ENCODE assay signal across 8 mouse cellular contexts in the genomic region with DNA sequence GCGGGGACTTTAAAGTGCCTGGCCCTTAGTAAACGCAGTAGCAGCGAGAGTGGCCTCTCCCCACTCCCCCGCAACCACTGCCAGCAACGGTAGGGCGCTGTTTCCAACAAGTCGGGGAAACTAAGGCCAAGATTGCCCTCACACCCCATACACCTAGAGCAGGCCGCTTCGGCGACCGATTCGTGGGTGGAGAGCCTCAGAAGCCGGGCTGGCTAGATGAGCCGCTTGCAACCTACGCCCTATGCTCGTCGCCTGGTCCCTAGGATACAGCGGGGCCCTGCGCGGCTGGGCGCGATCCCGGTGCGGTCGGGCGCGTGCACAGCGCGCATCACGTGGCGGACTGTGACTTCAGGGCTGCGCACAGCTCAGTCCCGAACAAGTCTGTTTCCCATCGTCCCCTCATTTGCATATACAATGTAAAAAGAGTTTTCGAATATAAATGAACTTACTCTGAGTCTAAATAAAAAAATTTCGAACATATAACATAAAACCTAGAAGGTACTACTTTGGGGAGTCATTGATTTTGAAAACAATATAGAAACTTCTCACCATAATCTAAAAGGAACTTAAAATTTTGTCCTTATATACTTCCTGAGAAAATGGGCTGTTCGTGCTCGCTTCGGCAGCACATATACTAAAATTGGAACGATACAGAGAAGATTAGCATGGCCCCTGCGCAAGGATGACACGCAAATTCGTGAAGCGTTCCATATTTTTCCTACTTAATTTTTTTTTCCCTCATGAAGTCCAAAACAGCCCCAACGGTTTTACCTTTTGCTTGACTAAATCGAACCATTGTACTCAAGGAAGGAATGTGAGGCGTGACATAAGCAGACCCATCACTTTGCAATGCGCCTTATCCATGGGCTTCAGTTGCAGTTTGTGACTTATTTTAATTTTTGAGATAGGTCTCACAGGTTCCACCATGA. TPM values are rescaled to one million over a fixed set of nuclear protein-coding genes. Genes with fewer than 3 reads are reported as not detected.
DNase-seq lines count a peak whose midpoint lies in the region; ATAC-seq lines count a peak whose summit lies in the region.

No protein-coding gene starts in this region.

- DNase-seq in adrenal gland, adult 8-10 months = peak; percentile 94
- peak; percentile 90 for DNase-seq in embryo, embryonic 11.5 days (ENCODE audit: low read depth, low spot score)
- peak; percentile 100 for DNase-seq in heart, adult 11 months
- DNase-seq in kidney, adult 18-20 months = peak; percentile 96
- DNase-seq in limb, embryonic 10.5 days (ENCODE audit: low spot score) = peak; percentile 96
- peak; percentile 98 for DNase-seq in skeletal muscle tissue, adult 2 months (ENCODE audit: low read depth, low spot score)

- no peaks in the 10 kb centered on the region for H3K9me3 ChIP-seq in limb, embryonic 10.5 days (replicated peaks)
- no peaks in the 10 kb centered on the region for H3K9me3 ChIP-seq in midbrain, embryonic 12.5 days

- peak; percentile 98 for ATAC-seq in midbrain, embryonic 12.5 days (ENCODE audit: low FRiP score, low read depth)
- no peak for ATAC-seq in erythroid progenitor cell, adult 5-6 weeks (replicated peaks; ENCODE audit: low FRiP score, poor library complexity, severe bottlenecking)

- peaks cover 64% of the 10 kb centered on the region for H3K27me3 ChIP-seq in limb, embryonic 10.5 days (ENCODE audit: low read depth, poor library complexity, severe bottlenecking)
- H3K27me3 ChIP-seq in midbrain, embryonic 12.5 days = peaks cover 67% of the 10 kb centered on the region

- peak overlapping the region; percentile 81 for H3K4me2 ChIP-seq in midbrain, embryonic 12.5 days (replicated peaks)

- peak overlapping the region; percentile 85 for H3K27ac ChIP-seq in limb, embryonic 10.5 days
- H3K27ac ChIP-seq in midbrain, embryonic 12.5 days (replicated peaks) = peak overlapping the region; percentile 77

- H3K4me1 ChIP-seq in limb, embryonic 10.5 days = peaks cover 59% of the 10 kb centered on the region
- H3K4me1 ChIP-seq in midbrain, embryonic 12.5 days = peaks cover 45% of the 10 kb centered on the region

- WGBS in limb, embryonic 10.5 days = 1% methylated on average over 48 of the region's 48 CpGs
- WGBS in midbrain, embryonic 12.5 days = 1% methylated on average over 48 of the region's 48 CpGs

- peak overlapping the region; percentile 77 for H3K4me3 ChIP-seq in limb, embryonic 10.5 days
- H3K4me3 ChIP-seq in midbrain, embryonic 12.5 days = peak overlapping the region; percentile 66

- peak overlapping the region; percentile 62 for H3K9ac ChIP-seq in midbrain, embryonic 12.5 days (replicated peaks)

- no peaks in the 10 kb centered on the region for H3K36me3 ChIP-seq in limb, embryonic 10.5 days
- H3K36me3 ChIP-seq in midbrain, embryonic 12.5 days = no peaks in the 10 kb centered on the region

RNA-seq across cellular contexts. Expression of gene Skor1, which starts 15.8 kb away (rescaled TPM):
- total RNA-seq in adrenal gland, adult 8-10 months (2022) = under 1 TPM; 0.06 to 0.18 (median 0.12) TPM
- polyA plus RNA-seq in limb, embryonic 10.5 days (2016; fragmentation: Nextera tagmentation; extraction: Ambion mirVana) = 0.10 and 0.14 TPM in 2 replicates
- 0.19 and 0.26 TPM in 2 replicates for polyA plus RNA-seq in midbrain, embryonic 12.5 days (2016; fragmentation: Nextera tagmentation; extraction: Ambion mirVana)
- not detected in 2 replicates for total RNA-seq in erythroid progenitor cell, adult 5-6 weeks (2015; ENCODE audit: low replicate concordance)
- not detected in 2 replicates for total RNA-seq in erythroid progenitor cell, adult 5-6 weeks (2017; ENCODE audit: low replicate concordance)
